8 mouse cellular contexts compared by ENCODE assay signal in the genomic region with DNA sequence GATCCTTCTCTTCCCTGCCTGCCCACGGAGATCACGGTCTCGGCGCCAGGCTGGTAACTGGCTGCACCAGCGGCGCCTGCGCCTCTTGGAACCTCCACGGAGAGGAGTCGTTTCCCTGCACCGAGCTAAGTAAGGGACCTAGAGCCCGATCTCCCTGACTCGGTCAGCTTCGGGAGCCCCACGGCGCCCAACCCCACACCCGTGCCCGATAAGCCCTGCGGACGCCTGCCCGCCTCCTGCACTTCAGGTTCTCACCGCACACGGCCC. TPM values are rescaled to one million over a fixed set of nuclear protein-coding genes. Genes with fewer than 3 reads are reported as not detected.
DNase-seq lines count a peak whose midpoint lies in the region; ATAC-seq and TF ChIP-seq lines count a peak whose summit lies in the region.

No protein-coding gene starts in this region.

- H3K4me1 ChIP-seq in embryonic facial prominence, embryonic 12.5 days: peaks cover 16% of the 10 kb centered on the region
- peaks cover 10% of the 10 kb centered on the region for H3K4me1 ChIP-seq in hindbrain, postnatal 0 days (ENCODE audit: insufficient read depth, low read length)

- peak; percentile 25 for ATAC-seq in embryonic facial prominence, embryonic 12.5 days (ENCODE audit: insufficient number of reproducible peaks, insufficient read depth, low FRiP score, low TSS enrichment)
- ATAC-seq in hindbrain, postnatal 0 days: peak; percentile 33

- H3K27me3 ChIP-seq in embryonic facial prominence, embryonic 12.5 days: no peaks in the 10 kb centered on the region
- no peaks in the 10 kb centered on the region for H3K27me3 ChIP-seq in hindbrain, postnatal 0 days (ENCODE audit: insufficient read depth, low read length)
- H3K27me3 ChIP-seq in myocyte (ENCODE audit: control insufficient read depth, insufficient read depth, insufficient read length): no peaks in the 10 kb centered on the region

- no peak for TF ChIP-seq POLR2A in myocyte (IDR thresholded peaks at IDR 0.05; ENCODE audit: insufficient read length, low read depth)

- no peak for TF ChIP-seq CTCF in layer of hippocampus, adult 2 months (conservative IDR thresholded peaks at IDR 0.05)
- no peak for TF ChIP-seq CTCF in hindbrain, postnatal 0 days (IDR thresholded peaks at IDR 0.05; ENCODE audit: low read depth)

- peak overlapping the region; percentile 88 for H3K4me2 ChIP-seq in embryonic facial prominence, embryonic 12.5 days (replicated peaks)
- H3K4me2 ChIP-seq in hindbrain, postnatal 0 days (ENCODE audit: low read depth, low read length): peak overlapping the region; percentile 84
- peak overlapping the region; percentile 76 for H3K4me2 ChIP-seq in myocyte (ENCODE audit: low read depth)

- H3K9me3 ChIP-seq in embryonic facial prominence, embryonic 12.5 days: no peaks in the 10 kb centered on the region
- no peaks in the 10 kb centered on the region for H3K9me3 ChIP-seq in hindbrain, postnatal 0 days (ENCODE audit: low read length)

- peak overlapping the region; percentile 17 for H3ac ChIP-seq in myocyte (ENCODE audit: control insufficient read depth, insufficient read length)

- H3K27ac ChIP-seq in layer of hippocampus, adult 2 months: peak overlapping the region; percentile 97
- peak overlapping the region; percentile 61 for H3K27ac ChIP-seq in embryonic facial prominence, embryonic 12.5 days
- peak overlapping the region; percentile 81 for H3K27ac ChIP-seq in hindbrain, postnatal 0 days

- H3K79me2 ChIP-seq in myocyte (ENCODE audit: control insufficient read depth, insufficient read depth): no peaks in the 10 kb centered on the region

- peak overlapping the region; percentile 81 for H3K9ac ChIP-seq in embryonic facial prominence, embryonic 12.5 days
- H3K9ac ChIP-seq in hindbrain, postnatal 0 days (replicated peaks; ENCODE audit: low read length): peak overlapping the region; percentile 73

- peaks cover 34% of the 10 kb centered on the region for H3K36me3 ChIP-seq in embryonic facial prominence, embryonic 12.5 days
- H3K36me3 ChIP-seq in hindbrain, postnatal 0 days (ENCODE audit: insufficient read depth, low read length): peaks cover 22% of the 10 kb centered on the region
- no peaks in the 10 kb centered on the region for H3K36me3 ChIP-seq in myocyte (ENCODE audit: control insufficient read depth, insufficient read depth)

- peak overlapping the region; percentile 96 for H3K4me3 ChIP-seq in layer of hippocampus, adult 2 months
- peak overlapping the region; percentile 88 for H3K4me3 ChIP-seq in embryonic facial prominence, embryonic 12.5 days
- peak overlapping the region; percentile 61 for H3K4me3 ChIP-seq in hindbrain, postnatal 0 days (ENCODE audit: low read length)
- peak overlapping the region; percentile 55 for H3K4me3 ChIP-seq in myocyte

- under 1% methylated on average over 22 of the region's 22 CpGs for WGBS in embryonic facial prominence, embryonic 12.5 days
- WGBS in hindbrain, postnatal 0 days: under 1% methylated on average over 22 of the region's 22 CpGs

- DNase-seq in layer of hippocampus, adult 2 months (ENCODE audit: low spot score in 2 of 2): no peak
- DNase-seq in layer of hippocampus, postnatal 14 days (ENCODE audit: low spot score in 2 of 2): no peak
- DNase-seq in hindbrain, postnatal 0 days (ENCODE audit: low spot score): no peak
- no peak for DNase-seq in adrenal gland, postnatal 4 days (ENCODE audit: low spot score in 2 of 2)
- no peak for DNase-seq in urinary bladder, adult 2 months (ENCODE audit: low spot score)
- no peak for DNase-seq in spleen, adult 18-20 months

TF ChIP-seq in myocyte, 11 proteins besides CTCF, POLR2A, EP300 and RAD21:
- TF ChIP-seq TCF12 (IDR thresholded peaks at IDR 0.05; ENCODE audit: insufficient read depth, poor library complexity, severe bottlenecking) (no peak), USF1 (IDR thresholded peaks at IDR 0.05; ENCODE audit: low read depth) (no peak), MYOD1 (IDR thresholded peaks at IDR 0.05; ENCODE audit: control insufficient read depth in 1 of 3, insufficient read length in 2 of 3, low read depth in 2 of 3) (no peak), REST (IDR thresholded peaks at IDR 0.05; ENCODE audit: insufficient read depth, insufficient read length) (no peak), TCF3 (IDR thresholded peaks at IDR 0.05; ENCODE audit: insufficient read length, low read depth) (no peak), E2F4 (IDR thresholded peaks at IDR 0.05; ENCODE audit: insufficient read depth) (no peak), POLR2AphosphoS2 (IDR thresholded peaks at IDR 0.05; ENCODE audit: insufficient read length, low read depth) (no peak), SRF (IDR thresholded peaks at IDR 0.05; ENCODE audit: control insufficient read depth, insufficient read length, low read depth) (no peak), MAX (IDR thresholded peaks at IDR 0.05; ENCODE audit: low read depth) (no peak), MYOG (IDR thresholded peaks at IDR 0.05; ENCODE audit: control insufficient read depth in 1 of 3, insufficient read depth in 1 of 3, insufficient read length in 2 of 3, low read depth in 2 of 3) (no peak), CEBPB (IDR thresholded peaks at IDR 0.05; ENCODE audit: insufficient read depth, poor library complexity, severe bottlenecking) (no peak)
TF ChIP-seq in myocyte: peak in this region for 0.

RNA-seq across cellular contexts. Expression of gene Abtb1, which starts 0.3 kb away (rescaled TPM):
- total RNA-seq in layer of hippocampus, adult 2 months (2021): 10 to 100 TPM; 33.4 to 37.1 TPM
- 10 to 100 TPM; 25.8 to 32.1 TPM for total RNA-seq in layer of hippocampus, postnatal 14 days (2021)
- 28.8 and 33.7 TPM in 2 replicates for polyA plus RNA-seq in embryonic facial prominence, embryonic 12.5 days (2016; fragmentation: Nextera tagmentation; extraction: Ambion mirVana)
- 62.6 and 78.9 TPM in 2 replicates for total RNA-seq in hindbrain, postnatal 0 days (2014; rRNA removed)
- polyA plus RNA-seq in hindbrain, postnatal 0 days (2015; fragmentation: Nextera tagmentation; extraction: Ambion mirVana): 31.5 and 34.8 TPM in 2 replicates
- polyA plus RNA-seq in myocyte (2012; fragmentation: generic; extraction: Trizol): 23.6 TPM
- total RNA-seq in adrenal gland, postnatal 4 days (2021): 10 to 100 TPM; 44.2 to 46.2 TPM
- polyA plus RNA-seq in urinary bladder, adult 2 months (2012; rRNA removed): 48.1 and 51.8 TPM in 2 replicates

RNA-seq across cellular contexts. Expression of gene Podxl2, which starts 33.4 kb away (rescaled TPM):
- 100 to 1,000 TPM; 160 to 165 TPM for total RNA-seq in layer of hippocampus, adult 2 months (2021)
- total RNA-seq in layer of hippocampus, postnatal 14 days (2021): 100 to 1,000 TPM; 212 to 229 TPM
- 138 and 153 TPM in 2 replicates for polyA plus RNA-seq in embryonic facial prominence, embryonic 12.5 days (2016; fragmentation: Nextera tagmentation; extraction: Ambion mirVana)
- 1,247 and 1,290 TPM in 2 replicates for total RNA-seq in hindbrain, postnatal 0 days (2014; rRNA removed)
- polyA plus RNA-seq in hindbrain, postnatal 0 days (2015; fragmentation: Nextera tagmentation; extraction: Ambion mirVana): 675 and 695 TPM in 2 replicates
- 3.4 TPM for polyA plus RNA-seq in myocyte (2012; fragmentation: generic; extraction: Trizol)
- total RNA-seq in adrenal gland, postnatal 4 days (2021): 10 to 100 TPM; 60.1 to 62.8 TPM
- 23.2 and 24.2 TPM in 2 replicates for polyA plus RNA-seq in urinary bladder, adult 2 months (2012; rRNA removed)

RNA-seq across cellular contexts. Expression of gene Mcm2, which starts 57.1 kb away (rescaled TPM):
- 1 to 10 TPM; 5.7 to 7.4 TPM for total RNA-seq in layer of hippocampus, adult 2 months (2021)
- 1 to 10 TPM; 5.4 to 7.8 TPM for total RNA-seq in layer of hippocampus, postnatal 14 days (2021)
- 169 and 171 TPM in 2 replicates for polyA plus RNA-seq in embryonic facial prominence, embryonic 12.5 days (2016; fragmentation: Nextera tagmentation; extraction: Ambion mirVana)
- total RNA-seq in hindbrain, postnatal 0 days (2014; rRNA removed): 35.3 and 37.0 TPM in 2 replicates
- 21.7 and 23.3 TPM in 2 replicates for polyA plus RNA-seq in hindbrain, postnatal 0 days (2015; fragmentation: Nextera tagmentation; extraction: Ambion mirVana)
- 42.1 TPM for polyA plus RNA-seq in myocyte (2012; fragmentation: generic; extraction: Trizol)
- total RNA-seq in adrenal gland, postnatal 4 days (2021): 10 to 100 TPM; 69.6 to 83.3 TPM
- polyA plus RNA-seq in urinary bladder, adult 2 months (2012; rRNA removed): 10.0 and 14.5 TPM in 2 replicates
